Mouse (Mus musculus): ENCODE measurements around the gene Ccdc180. TPM values are rescaled to one million over a fixed set of nuclear protein-coding genes. Genes with fewer than 3 reads are reported as not detected.

Ccdc180 gene
- polyA plus RNA-seq (2017; shearing (Covaris generic)): under 1 TPM in 2 of 3 experiments, not detected in 1; 0.15 to 0.20 TPM

- peak; percentile 78 for ATAC-seq
These were observed at the start of gene Ccdc180 for GRCm38 (mm10) chr4:45890066-45890761. Gene Ccdc180 (plus strand): TSS chr4:45890303.

GRCm38 (mm10) chr4:45844355-45844754 lies 45.7 kb upstream of the Ccdc180 start:
- ATAC-seq: no peak

- ATAC-seq: no peak
These were observed 43.8 kb upstream of the Ccdc180 start for GRCm38 (mm10) chr4:45846263-45846662.

DNA sequence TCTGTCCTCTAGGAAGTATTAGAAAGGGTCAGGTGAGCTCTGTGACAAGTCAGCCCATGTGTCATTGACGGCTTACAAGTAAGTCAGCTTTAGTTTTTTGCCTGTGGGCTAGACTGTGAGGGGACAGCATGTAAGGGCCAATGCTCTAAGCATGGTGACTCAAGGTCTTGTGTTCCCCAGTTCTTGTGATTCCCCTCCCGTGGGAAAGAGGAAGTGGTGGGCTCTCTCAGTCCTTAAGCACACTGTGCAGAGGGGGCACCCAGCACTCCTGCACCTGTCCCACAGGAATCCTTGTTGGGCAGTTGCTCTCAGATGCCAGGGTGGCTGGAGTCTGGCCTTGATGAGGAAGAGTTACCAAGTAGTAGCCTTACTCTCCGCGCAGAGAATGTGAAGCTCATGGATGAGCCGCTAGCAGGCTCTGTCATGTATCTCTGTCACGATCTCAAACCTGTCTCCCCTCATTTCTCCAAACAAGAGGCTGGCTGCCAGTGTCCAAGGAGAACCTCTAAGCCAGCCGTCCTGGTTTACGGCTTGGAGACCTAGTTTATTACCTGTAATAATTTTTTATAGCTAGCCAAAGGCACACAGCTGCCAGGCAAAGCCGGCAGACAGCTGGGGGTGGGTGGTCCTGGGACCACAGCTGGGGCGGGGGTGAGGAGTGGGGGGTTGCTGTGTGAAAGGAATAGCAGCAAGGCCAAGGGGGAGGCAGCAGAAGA lies 41.8 kb upstream of the Ccdc180 start, which contains the start of gene Stra6l:
Stra6l (plus strand) TSS at position 556 of the 716 bp plus-strand sequence.
- no peak for ATAC-seq

DNA sequence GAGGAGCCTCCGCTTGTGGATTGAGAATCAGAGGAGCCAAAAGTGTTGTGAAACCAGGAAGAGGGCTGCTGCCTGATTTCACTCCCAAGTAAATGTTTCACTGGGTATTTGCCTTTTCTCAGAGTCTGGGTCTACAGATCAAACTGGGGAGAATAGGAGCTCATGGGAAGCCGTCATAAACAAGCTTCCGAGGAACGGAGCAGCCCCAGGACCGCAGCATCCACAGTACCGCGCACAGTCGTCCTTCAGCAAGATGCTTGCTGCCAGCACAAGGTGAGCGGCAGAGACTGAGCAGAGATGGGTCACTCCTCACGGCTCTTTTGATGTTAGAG lies 41.3 kb upstream of the Ccdc180 start:
- ATAC-seq: no peak

- ATAC-seq: no peak
These were observed 40.7 kb upstream of the Ccdc180 start for GRCm38 (mm10) chr4:45849419-45849818.

GRCm38 (mm10) chr4:45851640-45852051 lies 38.5 kb upstream of the Ccdc180 start:
- ATAC-seq: no peak

DNA sequence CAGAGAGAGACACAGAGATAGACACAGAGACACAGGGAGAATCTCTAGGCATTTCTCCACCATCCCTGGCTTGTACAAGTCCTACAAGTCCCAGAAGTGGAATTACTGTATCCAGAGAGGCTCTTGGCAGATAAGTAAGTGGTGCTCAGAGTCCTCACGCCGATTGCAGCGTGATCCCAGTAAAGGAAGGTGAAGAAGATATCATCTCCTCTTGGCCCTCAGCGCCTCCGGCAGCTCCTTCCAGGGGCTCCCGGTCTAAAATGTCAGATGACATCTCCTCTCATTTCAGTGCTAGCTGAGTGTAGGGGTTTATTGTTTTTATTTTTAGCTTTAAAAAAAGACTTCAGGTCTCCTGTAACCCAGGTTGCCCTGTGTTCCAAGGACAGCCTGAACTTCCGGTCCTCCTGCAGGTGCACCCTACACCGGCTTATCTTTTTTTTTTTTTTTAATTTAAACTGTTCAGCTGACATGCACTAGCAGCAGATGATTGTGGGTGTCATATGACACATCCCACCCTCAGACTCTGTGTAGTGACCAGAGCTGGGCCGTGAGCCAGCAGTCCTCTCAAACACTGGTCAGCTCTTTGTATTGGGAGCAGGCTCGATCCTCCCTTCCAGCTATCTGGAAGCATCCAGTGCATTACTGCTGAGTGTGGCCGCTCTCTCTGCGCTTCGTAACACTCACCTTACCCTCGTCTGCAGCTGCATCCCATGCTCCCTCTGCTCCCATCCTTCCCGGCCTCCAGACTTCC lies 36.4 kb upstream of the Ccdc180 start:
- ATAC-seq: no peak

DNA sequence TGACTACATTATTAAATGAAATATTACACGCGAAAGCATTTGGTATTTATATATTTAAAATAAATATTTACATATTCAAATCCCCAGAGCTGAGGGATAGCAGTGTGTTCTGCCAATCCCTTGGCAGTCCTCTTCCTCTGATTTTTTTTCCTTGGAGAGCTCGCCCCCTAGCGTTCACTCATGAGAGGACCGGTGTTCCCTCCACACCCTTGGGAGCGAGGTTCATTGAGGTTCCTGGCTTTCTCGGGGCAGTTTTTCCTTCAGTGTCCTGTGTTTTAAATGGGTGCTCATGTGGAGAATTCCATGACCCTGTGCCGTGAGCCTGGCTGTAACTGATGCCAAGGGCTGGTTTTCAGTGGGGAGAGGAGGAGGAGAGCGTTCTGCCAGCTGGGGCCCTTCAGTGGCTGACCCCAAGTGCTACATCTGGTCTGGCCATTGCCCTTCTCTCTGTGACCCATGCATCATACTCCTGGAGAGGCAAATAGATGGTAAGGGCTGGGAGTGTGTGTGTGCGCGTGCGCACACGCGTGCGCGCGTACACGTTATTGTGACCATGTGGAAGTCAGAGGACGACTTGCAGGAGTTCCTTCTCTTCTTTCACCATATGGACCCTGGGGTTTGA lies 34.2 kb upstream of the Ccdc180 start:
- no peak for ATAC-seq

GRCm38 (mm10) chr4:45861160-45861559 lies 28.9 kb upstream of the Ccdc180 start:
- ATAC-seq: no peak

DNA sequence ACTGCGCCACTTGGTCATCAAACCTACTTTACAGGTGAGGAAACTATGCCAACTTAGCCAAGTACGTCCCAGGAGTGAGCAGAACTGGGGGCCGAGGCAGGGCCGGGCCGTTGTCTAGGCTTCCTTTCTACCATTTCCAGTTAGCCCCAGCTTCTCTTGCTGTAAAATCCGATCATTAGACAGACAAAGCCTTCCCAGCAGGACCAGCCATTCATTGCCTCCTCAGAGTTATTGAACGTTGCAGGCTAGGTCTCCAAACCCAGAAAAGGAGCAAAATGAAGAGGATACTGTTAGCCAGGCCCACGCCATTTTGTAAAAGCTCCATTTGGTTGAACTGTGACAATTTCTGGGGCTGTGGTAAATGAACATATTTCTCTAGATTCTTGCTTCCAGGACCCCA lies 22.7 kb upstream of the Ccdc180 start:
- no peak for ATAC-seq

DNA sequence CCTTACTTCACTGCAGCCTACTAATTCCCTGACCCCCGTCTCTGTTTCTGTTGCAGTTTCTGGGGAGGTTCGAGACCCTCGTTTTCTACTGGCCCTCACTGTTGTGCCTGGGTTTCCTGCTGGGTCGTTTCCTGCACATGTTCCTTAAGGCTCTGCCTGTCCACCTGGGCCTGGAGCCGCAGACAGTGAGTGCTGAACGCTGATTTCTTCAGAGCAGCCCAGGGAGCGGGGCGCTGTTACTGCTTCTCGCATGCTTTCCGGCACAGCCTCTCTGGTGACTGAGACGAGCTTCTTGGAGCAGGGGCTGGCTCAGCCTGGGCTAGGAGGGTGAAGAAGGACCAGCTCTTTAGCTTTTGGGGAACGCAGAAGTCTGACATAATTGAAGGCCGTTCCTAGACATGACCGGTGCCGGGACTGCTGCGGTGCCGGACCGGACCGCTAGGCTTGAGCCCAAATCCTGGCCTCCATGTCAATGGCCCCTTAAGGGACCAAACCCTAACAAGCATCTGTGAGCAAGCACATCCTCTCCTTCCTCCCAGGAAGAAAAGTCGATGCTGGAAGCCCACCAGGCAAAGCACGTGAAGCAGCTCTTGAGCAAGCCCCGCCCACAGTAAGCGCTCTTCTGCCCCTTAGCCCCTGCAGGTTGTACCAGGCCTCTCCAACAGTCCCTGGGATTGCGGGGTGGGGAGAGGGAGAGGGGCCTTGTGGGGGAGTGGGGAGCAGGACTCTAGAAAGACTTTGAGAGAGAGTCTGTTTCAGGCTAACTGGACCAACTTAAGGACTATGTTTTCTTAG lies 20.9 kb upstream of the Ccdc180 start:
- no peak for ATAC-seq

- ATAC-seq: no peak
These were observed 18.0 kb upstream of the Ccdc180 start for GRCm38 (mm10) chr4:45872147-45872546.

GRCm38 (mm10) chr4:45878929-45879328 lies 11.2 kb upstream of the Ccdc180 start:
- ATAC-seq: no peak

DNA sequence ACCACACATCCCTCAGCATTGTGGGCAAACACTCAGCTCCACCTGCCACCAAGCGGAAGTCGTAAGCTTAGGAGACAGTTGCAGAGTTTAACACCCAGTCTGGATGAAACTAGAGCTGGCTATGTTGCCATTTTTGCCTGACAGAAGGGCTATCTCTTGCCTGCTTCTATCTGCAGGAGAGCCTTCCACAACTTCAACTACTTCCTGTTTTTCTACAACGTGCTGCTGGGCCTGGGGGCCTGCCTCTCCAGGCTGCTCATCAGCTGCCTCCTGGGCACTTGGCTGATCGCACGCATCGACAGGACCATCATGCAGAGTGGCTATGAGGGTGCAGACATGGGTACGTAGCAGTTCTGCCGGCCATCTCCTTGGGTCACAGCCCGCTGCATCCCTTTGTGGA lies 7.6 kb upstream of the Ccdc180 start:
- no peak for ATAC-seq

DNA sequence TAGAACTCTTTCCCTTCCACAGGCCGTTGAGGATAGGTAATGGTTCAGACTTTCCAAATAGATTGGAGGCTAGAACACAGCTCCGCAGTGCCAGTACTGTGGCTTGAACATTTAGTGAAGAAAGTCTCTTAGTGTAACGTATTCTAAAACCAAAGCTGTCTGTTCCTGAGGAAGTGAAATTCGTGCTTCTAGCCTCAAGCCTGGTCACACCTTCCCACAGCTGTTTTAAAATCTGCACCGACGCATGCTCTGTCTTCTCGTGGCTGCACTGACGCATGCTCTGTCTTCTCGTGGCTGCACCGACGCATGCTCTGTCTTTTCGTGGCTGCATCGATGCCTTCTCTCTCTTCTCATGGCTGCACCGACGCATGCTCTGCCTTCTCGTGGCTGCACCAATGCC lies 6.9 kb upstream of the Ccdc180 start:
- ATAC-seq: no peak

DNA sequence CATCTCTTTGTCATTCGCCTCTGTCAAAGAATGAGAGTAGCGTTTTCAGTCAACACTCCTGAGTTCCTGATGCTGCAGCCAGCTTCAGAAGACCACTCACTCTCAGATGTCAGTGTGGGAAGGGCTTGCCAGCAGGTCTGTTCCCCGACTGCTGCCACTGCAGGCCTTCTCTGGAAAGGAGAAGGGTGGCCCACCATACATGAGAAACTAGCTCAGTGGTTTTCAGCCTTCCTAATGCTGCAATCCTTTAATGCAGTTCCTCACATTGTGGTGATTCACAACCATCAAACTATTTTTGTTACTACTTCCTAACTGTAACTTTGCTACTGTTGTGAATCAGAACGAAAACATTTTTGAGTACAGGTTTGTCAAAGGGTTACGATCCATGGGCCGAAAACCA lies 616 bp upstream of the Ccdc180 start:
- no peak for ATAC-seq

- no peak for ATAC-seq
These were observed 6.5 kb downstream of the Ccdc180 start for GRCm38 (mm10) chr4:45896425-45897081.

DNA sequence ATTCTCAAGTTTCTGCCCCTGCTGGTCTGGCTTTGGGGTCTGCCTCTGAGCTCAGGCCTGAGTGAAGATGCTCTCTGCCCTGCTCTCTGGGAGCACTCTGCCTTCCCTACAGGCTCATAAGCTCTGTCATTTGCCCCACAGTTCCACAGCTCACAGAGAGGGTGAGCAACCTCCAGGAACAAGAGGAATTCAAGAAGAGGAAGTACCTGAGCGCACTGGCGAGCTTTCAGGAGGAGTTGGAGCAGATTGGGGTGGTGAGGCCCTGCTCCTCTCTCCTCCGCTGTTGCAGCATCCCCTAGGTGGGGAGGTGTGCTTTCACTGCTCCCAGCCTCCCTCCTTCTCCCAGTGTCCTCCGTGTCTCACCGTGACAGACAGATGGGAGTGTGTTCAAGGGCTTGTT lies 8.3 kb downstream of the Ccdc180 start:
- no peak for ATAC-seq

- no peak for ATAC-seq
These were observed 19.2 kb downstream of the Ccdc180 start for GRCm38 (mm10) chr4:45909256-45909655.

DNA sequence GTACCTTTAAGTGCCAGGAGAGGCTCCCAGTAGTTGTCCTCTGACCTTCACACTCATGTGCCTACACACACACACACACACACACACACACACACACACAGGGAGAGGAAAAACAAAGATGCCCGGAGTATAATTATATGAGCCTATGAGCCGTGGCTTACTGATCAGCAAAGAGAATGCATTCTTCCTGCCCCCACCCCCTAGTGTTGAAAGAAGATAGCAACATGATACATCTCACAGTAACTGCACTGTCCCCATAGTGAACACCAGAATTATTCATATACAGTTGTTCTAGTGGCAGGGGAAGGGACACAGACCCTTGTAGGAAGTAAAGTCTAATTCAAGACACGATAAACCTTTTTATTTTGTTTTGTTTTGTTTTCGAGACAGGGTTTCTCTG lies 19.8 kb downstream of the Ccdc180 start:
- no peak for ATAC-seq

- no peak for ATAC-seq
These were observed 21.2 kb downstream of the Ccdc180 start for GRCm38 (mm10) chr4:45911256-45911655.
